Mouse (Mus musculus) lung, adult 2 months (tissue): Measurements from ENCODE around the gene Fam120c.

Experiments used
- CTCF ChIP-seq: fragments of 200-500 bp; IDR thresholded peaks from 2 replicates; pipeline ENCODE4 v1.5.1; 2011; ENCODE audit warnings: mild to moderate bottlenecking, low read length, control low read depth; ENCODE audit not compliant: insufficient read depth
- POLR2A ChIP-seq: fragments of 200-500 bp; IDR thresholded peaks from 2 replicates; pipeline ENCODE4 v1.6.1; 2011; ENCODE audit warnings: low read depth, mild to moderate bottlenecking, control low read depth, low read length, borderline replicate concordance; ENCODE audit errors: extremely low read depth

DNA sequence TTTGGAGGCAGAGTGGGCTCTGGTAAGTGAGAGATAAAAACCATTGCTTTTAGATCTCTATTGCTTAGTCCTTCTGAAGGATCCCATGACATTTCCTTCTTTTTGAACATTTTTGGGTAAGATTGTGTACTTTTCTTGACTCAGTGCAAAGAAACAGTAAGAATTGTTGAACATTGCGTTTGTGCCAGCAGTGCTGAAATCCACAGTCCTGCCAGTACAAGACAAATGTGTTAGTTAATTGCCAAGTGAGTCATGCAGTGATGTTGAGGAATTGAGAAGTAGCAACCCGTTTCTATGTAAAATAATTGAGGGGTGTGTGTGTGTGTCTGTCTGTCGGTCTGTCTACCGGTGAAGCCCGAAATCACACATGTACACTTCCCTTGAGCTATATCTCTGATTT is 5.3 kb downstream of the Fam120c start:
- TF ChIP-seq POLR2A, result no peak
- no peak for TF ChIP-seq CTCF
